Mouse (Mus musculus) right cerebral cortex, postnatal 4 days (tissue): Measurements from ENCODE around the gene Plcxd2.

Experiments
- DNase-seq: peaks from one replicate; pipeline ENCODE4 v3.0.0-alpha.2; 2022

Gene Plcxd2

DNA sequence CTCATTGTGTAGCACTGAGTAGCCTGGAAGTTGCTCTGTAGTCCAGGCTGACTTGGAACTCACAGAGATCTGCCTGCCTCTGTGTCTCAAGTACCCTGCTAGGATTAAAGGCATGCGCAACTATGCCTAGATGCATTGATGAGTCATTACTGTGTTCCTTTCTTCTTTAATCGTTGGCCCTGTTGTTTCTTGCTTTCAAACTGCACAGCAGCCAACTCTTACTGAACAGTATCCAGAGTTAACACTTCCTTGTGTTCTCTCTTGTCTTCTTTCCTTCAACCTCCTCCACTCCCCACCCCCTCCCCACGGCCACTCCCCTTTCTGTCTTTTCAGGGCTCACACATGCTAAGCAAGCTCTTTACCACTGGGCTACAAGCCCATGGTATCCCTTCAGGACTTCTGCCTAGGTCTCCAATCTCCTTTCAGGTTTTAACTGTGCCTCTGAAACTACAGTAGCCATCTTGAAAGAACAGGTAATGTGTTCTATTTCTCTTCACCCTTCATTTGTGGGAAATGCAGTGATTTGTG lies 74.0 kb downstream of the Plcxd2 start:
- no peak for DNase-seq

- DNase-seq: no peak
Observed at GRCm38 (mm10) chr16:45934721-45935407, 75.2 kb downstream of the Plcxd2 start.

- DNase-seq: no peak
Observed at GRCm38 (mm10) chr16:45930308-45930707, 79.7 kb downstream of the Plcxd2 start.

GRCm38 (mm10) chr16:45928090-45928489 lies 81.9 kb downstream of the Plcxd2 start:
- DNase-seq: no peak

DNA sequence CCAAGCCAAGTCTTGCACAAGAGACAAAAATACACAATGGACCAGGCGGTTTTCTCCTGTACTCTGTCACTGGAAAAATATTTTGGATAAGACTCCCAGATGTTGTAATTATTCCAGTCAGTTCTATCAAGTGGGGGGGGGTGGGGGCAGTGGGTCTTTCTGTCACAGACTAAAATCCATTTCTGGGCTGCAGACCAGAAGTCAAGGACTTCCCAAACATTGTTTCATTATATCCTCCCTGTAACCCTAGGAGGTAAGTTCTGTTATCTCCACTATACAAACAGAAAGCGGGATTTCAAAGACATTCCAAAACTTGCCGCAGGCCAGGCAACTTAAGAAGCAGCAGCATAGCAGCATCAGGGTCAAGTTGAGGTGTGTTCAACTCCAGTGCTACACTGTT lies 82.4 kb downstream of the Plcxd2 start:
- no peak for DNase-seq

GRCm38 (mm10) chr16:45926875-45927274 lies 83.1 kb downstream of the Plcxd2 start:
- DNase-seq: no peak

DNA sequence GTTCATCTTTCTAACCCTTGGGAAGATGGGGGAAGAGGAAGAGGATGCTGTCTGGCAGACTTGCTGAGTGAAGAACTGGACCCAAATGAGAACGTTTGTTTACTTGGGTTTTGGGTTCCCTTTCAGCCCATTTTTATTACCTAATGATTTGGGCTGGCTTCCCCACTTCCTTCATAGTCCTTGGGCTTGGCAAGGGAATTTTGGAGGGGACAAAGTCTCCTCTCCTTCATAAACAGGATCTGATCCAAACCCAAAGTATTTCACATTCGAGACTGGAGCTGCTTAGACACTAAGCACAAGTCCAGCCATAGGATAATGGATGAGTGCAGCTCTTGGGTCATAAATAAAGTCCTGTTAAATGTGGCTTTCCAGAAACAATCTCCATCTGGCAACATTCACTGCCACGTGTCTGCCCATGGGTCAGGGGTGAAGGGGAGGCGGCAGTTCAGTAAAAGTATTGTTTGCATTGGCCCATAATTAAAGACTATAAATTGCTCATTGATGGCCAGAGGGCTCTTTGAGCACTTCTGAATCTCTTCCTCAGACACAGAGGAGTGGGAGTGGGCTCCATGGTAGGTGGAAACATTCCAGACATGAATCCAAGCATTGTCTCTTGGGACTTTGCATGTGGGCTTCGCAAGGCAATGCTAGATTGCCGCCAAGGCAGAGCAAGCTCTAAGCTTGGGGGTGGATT lies 86.1 kb downstream of the Plcxd2 start:
- DNase-seq: no peak

DNA sequence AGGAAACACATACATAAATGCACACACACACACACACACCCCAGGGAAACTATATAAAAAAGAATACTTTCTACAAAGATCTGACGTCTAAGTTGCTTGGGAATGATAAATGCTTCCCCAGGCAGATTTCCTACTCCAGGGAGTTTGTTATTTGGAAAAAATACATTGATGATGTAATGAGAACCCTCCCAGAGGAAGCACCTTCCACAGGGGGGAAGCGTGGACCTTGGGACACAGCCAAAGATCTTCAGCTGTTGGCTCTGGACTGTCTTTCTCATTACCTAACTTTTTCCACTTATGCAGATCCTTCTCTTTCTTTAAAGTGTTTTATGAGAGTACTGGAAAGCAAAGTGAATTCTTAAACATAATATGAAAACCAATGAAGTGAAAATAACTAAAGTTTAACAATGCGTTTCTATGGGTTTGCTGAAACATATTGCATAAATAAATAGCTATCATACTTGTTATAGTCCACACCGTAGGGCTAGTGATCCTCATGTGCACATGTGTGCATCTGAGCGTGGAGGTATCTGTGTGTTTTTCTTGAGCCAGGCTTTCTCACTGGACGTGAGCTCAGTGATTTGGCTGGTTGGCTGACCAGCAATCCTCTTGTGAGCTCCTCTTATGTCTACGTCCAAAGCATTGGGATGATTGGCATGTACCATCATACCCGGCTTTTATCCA lies 87.3 kb downstream of the Plcxd2 start:
- DNase-seq: no peak

- DNase-seq: no peak
Observed at GRCm38 (mm10) chr16:45919572-45919971, 90.4 kb downstream of the Plcxd2 start.
